Mouse (Mus musculus) E14TG2a.4 (cell line): ENCODE measurements around the gene Eml6.

Experiments
- CTCF ChIP-seq: conservative IDR thresholded peaks from 2 replicates; pipeline ENCODE4 v1.5.1; 2014; ENCODE audit warnings: low read length
- POU5F1 ChIP-seq: IDR thresholded peaks from 2 replicates; pipeline ENCODE4 v1.6.1; 2014; ENCODE audit warnings: low read length, borderline replicate concordance

DNA sequence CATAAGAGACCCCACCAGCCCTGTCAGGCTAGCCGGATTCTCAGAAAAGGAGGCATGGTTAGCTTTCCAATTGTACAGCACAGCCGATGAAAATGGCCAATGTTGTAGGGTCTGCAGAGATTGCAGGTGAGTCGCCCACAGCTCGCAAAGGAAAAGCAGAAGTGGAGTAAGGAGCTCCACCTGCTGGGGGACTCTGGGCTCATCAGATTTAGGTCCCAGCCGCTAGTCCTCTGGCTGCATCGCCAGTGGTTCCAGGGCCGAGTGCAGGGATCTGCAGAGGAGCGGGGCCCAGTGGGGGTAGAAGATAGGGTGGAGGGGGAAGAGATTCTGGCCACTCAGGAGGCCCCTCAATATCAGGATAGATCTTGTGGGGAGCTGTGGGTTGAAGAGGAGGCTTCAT, 31.5 kb upstream of the Eml6 start:
- peak; percentile 25; the same call in 1 of the 2 replicates for TF ChIP-seq CTCF
- TF ChIP-seq POU5F1, result no peak
